Mouse (Mus musculus): ENCODE data around the gene Sugct.

The Sugct gene

GRCm38 (mm10) chr13:17694911-17695699 lies at the start of gene Sugct, which contains the start of gene Mplkip:
Gene Sugct, minus strand, starts transcription at chr13:17695553.
Gene Mplkip, plus strand, starts transcription at chr13:17695192.
- DNase-seq (ENCODE audit: low spot score): peak; percentile 99

GRCm38 (mm10) chr13:17728798-17729197 lies 33.4 kb upstream of the Sugct start:
- DNase-seq (ENCODE audit: low spot score): no peak

GRCm38 (mm10) chr13:17727922-17728321 lies 32.6 kb upstream of the Sugct start:
- no peak for DNase-seq (ENCODE audit: low spot score)

DNA sequence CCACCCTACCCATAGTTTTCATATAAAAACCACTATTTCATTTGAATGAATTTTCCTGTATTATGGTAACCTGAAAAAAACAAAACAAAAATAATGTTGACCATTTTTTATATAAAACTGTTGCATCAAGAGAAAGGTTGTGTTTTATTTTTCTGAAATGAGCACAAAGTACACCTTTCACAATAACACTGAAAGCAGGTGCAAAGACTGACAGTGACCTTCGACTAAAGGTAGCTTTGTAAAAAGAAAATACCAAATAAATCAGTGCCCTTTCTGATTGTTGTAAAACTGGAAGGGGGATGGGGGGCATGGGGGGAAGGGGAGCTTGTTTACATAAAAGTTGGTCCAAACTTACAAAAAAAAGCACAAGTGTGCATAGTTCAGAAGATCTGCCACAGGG lies 22.0 kb upstream of the Sugct start:
- no peak for DNase-seq (ENCODE audit: low spot score)

DNA sequence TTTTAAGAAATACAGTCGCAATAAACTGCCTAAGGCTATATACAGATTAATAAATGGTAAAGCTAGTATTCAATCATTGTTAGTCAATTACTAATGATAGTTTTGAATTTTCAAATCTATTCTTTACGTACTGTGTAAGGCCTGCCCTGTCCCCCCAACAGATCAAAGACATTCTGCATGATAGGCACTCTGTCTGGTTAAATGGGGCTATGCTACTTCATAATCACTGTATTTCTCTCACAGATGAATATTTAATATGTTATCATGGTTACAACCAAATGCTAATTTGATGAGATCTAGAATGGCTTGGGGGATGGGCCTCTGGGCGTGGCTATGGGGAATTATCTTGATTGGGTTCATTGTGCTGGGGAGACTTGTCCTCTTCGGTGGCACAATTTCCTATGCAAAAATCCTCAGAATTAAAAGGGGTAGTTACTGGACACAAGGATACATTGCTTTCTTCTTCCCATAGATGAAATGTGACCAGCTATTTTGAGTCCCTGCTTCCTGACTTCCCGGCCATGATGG lies 13.5 kb upstream of the Sugct start:
- DNase-seq (ENCODE audit: low spot score): no peak

DNA sequence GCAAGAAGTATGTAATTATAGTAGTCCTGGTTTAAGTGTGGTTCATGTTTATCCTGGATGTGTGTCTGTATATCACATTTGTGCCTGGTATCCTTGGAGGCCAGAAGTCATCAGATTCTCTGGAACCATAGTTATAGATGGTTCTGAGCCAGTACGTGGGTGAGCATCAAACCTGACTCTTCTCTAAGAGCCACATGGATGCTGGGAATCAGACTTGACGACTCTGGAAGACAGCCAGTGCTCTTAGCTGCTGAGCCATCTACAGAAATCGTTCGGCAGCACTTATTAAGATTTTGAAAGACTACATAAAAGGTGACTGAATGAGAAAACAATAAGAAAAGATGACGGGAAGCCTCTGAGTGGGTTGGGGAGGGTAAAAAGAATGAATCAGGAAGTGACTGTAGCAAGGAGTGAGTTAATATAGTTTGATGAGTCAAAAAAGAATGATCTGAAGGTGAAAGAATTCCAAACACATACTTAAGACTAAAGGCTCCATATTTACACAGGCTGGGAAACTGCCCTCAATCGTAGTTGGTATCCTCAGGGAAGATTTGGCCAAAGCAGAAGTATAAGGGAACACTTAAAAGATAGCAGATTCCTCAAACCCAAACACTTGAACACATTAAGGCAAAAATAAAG lies 10.0 kb upstream of the Sugct start:
- no peak for DNase-seq (ENCODE audit: low spot score)

- no peak for DNase-seq (ENCODE audit: low spot score)
These were observed 7.0 kb upstream of the Sugct start for GRCm38 (mm10) chr13:17702311-17702710.

GRCm38 (mm10) chr13:17701322-17701721 lies 6.0 kb upstream of the Sugct start:
- no peak for DNase-seq (ENCODE audit: low spot score)

DNA sequence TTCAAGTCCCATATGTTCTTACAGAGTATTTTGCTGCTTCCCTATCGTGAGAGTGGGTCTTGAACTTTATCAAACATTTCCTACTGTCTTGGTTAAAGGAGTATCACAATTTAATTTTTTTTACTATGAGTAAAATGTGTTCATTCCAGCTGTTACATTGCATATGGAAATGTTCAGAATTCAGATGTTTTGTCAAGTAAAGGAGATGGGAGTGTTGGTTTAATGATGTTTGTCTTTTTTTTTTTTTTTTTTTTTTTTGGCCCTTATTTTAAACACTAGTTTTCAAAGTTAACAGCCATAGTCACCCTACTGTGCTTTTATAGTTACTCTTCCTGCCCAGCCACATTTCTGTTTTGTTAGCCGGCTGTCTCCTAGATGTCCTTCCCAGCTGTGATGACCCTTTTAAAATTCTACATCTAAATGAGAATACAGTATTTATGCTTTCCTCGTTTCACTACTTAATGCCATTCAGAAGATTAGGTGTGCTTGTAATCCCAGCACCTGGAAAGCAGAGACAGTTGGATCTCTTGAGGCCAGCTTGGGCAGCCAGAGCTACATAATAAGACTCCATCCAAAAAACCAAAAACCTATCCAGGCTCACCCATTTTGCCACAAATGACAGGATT lies 4.8 kb upstream of the Sugct start:
- no peak for DNase-seq (ENCODE audit: low spot score)

DNA sequence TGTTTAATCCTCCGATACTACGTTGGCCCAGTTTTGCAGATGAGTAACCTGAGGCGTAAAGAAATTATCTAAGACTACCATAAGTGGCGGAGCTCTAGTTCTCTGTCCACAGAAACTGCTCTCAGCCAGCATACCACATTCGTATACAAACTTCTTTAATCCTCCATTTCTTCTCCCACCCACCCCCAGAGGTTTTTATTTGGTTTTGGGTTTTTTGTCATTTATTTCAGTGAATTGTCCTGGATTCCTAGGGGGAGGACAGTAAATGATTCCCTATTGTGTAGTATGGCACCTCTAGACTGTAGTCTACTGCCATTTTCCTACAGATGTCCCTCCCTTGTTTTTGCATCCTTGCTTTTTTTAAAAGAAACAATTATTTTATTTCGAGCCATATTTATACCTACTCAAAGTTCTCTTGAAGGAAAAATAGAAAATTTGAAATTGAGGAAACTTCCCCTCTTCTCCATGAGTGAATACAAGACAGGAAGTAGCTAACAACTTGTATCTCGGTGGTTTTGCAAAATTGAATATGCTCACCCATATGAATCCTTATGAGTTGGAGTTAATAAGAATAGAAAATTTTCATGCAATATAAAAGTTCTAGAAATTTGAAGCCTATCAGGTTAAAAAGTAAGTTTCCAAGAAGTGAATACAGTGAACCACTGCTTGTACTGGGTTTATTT lies 686 bp upstream of the Sugct start:
- DNase-seq (ENCODE audit: low spot score): peak; percentile 9

DNA sequence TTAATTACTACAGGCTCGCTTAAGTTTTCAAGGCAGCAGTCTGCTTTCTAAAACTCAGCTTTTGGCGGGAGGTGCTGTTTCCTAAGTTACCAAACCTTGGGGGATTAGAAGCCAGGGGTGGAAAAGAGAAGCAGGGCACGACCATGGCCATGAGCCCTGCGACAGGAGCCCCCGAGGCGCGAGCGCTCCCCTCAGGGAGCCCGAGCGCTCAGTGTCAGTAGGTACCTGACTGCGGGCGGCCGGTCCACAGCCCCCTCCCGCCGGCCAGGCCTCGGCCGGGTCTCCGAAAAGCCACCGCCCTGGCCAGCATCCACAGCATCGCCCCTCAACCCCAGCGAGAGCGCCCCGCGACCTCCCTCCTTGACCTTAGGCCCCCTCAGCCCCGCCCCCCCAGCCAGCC lies 939 bp downstream of the Sugct start:
- no peak for DNase-seq (ENCODE audit: low spot score)

GRCm38 (mm10) chr13:17693816-17694215 lies 1.5 kb downstream of the Sugct start:
- DNase-seq (ENCODE audit: low spot score): peak; percentile 75

DNA sequence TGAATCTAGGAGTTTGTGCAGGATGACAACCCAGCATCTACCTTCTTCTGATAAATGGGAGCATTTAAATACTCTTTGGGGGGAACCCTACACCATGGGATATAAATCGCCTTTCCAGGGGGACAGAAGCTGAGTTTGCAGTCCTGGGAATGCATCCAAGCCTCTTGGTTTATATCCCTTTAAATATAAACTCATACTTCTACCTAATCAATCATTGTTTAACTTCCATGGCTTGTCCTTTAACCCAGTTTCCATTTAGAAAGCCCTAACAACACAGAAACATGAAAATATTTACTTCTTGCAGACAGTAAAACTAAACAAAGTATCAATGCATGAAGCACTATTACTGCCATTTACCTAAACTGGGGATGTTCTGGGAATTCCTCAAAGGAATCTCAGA lies 3.9 kb downstream of the Sugct start:
- no peak for DNase-seq (ENCODE audit: low spot score)

DNA sequence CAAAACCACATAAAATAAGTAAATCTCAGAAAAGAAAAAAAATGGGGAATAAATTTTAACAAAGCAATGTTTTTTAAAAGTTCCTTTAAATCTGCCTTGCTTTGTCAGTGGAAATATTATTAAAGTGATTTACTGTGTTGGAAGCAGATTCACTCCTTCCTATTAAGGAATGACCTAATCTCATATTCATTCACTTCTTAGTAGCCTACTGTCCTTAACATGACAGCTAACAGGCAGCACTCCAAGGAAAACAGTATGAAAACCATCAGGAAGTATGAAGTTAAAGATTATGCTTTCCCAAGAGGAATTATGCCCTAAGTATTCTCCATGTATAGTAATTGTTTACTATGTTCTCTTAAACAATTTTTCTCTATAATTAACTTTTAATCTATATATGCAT lies 4.7 kb downstream of the Sugct start:
- DNase-seq (ENCODE audit: low spot score): no peak

DNA sequence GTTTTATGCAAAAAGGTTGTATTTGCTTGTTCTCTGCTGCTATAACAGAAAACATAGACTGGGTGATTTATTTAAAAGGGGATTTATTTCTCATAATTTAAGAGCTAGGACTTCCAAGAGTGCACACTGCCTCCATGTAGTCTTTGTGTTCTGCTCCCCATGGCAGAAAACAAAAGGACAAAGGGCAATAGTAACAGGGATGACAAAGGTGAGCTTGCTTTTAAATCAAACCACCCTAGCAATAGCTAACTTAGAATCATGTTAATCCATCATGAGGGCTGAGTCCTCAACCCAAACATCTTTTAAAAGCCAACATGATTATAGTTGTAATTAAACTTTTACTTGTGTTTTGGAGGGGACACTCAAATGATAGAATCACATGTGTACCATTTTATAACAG lies 5.9 kb downstream of the Sugct start:
- DNase-seq (ENCODE audit: low spot score): no peak

- no peak for DNase-seq (ENCODE audit: low spot score)
These were observed 24.2 kb downstream of the Sugct start for GRCm38 (mm10) chr13:17671122-17671521.

DNA sequence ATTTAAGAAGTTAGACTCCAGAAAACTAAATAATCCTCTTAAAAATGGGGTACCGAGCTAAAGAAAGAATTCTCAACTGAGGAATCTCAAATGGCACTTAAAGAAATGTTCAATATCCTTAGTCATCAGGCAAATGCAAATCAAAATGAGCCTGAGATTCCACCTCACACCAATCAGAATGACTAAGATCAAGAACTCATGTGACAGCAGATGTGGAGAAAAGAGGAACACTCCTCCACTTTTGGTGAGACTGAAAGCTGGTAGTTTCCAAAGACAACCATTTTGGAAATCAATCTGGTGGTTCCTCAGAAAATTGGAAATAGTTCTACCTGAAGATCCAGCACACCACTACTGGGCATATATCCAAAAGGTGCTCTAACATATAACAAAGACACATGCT lies 28.0 kb downstream of the Sugct start:
- DNase-seq (ENCODE audit: low spot score): no peak

GRCm38 (mm10) chr13:17642294-17642693 lies 53.1 kb downstream of the Sugct start:
- no peak for DNase-seq (ENCODE audit: low spot score)

GRCm38 (mm10) chr13:17638008-17638407 lies 57.3 kb downstream of the Sugct start:
- no peak for DNase-seq (ENCODE audit: low spot score)

DNA sequence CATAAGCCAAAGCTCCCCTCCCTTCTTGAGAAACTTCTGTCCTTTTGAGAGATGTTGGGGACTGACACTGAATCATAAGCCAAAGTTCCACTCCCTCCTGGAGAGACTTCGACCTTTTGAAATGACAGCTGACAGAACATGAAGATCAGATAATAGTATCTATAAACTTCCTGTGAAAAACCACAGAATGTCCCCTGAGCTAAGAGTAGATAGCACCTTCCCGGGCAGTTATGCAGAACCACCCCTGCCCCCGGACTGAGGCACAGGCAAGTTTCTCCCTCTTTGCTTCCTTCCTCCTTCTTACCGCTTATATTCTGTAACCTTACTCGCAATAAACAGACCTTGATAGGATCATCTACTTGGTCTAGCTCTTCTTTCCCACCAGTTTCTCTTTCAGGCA lies 68.2 kb downstream of the Sugct start:
- no peak for DNase-seq (ENCODE audit: low spot score)

DNA sequence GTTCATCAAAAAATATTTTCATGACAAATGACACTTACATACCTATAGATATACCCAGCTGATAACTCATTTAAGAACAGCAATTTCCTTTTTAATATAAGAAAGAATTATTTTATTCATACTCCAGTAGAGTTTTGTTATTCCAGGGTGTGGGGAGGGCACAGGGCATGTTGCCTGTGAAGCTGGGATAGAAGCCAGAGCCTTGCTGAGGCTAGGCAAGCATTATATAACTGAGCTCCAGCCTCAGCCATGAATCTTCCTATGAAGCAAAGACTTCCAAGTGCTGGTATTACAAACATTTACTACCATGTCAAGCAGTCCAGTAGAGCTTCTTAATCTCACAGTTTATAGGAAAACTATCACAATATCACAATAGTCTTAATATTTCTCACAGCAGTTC lies 70.4 kb downstream of the Sugct start:
- no peak for DNase-seq (ENCODE audit: low spot score)

DNA sequence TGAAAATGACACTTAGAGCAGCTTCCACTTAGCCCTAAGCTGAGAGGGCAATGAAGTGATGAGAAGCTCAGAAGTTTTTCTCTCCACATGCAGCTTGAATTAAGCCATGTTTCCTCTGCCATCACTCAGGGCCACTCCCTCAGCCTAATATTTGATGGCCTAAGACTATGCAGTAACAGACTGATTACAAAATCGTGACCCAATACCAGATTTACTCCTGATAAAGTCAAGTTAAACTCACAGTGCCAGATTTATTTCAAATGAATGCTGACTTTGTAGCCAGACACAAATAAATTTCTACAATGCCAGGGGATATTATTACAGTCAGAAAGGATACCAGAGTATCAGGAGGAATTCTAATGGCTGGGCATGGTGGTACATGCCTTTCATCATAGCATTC lies 89.1 kb downstream of the Sugct start:
- no peak for DNase-seq (ENCODE audit: low spot score)

Data from MN1 (cell line).